Mouse (Mus musculus) kidney, embryonic 16.5 days (tissue): ENCODE data around the gene Thoc7. TPM values are rescaled to one million over a fixed set of nuclear protein-coding genes. Genes with fewer than 3 reads are reported as not detected.
A peak's percentile ranks its signal among the peaks of the same experiment; 100 is the strongest.

Experiments used
- ATAC-seq: fragments of 200-750 bp; cut with Nextera tagmentation; 2 replicates; pipeline ENCODE4 v1.8.0; 2017; ENCODE audit warnings: moderate TSS enrichment; ENCODE audit not compliant: low FRiP score, low TSS enrichment
- H3K27ac ChIP-seq: fragments of 300-500 bp; sonication (generic); 2 replicates; pipeline ENCODE4 v1.5.1; 2014; ENCODE audit warnings: low read length
- H3K27me3 ChIP-seq: fragments of 300-500 bp; sonication (generic); 2 replicates; pipeline ENCODE4 v1.6.1; 2014; ENCODE audit warnings: low read length, control low read depth, mixed read lengths; ENCODE audit not compliant: insufficient read depth
- H3K36me3 ChIP-seq: fragments of 300-500 bp; sonication (generic); 2 replicates; pipeline ENCODE4 v1.6.1; 2014; ENCODE audit warnings: low read length, control low read depth, mixed read lengths; ENCODE audit not compliant: insufficient read depth
- H3K4me1 ChIP-seq: fragments of 300-500 bp; sonication (generic); 2 replicates; pipeline ENCODE4 v1.6.1; 2014; ENCODE audit warnings: low read length, control low read depth, mixed read lengths; ENCODE audit not compliant: insufficient read depth
- H3K4me2 ChIP-seq: fragments of 300-500 bp; sonication (generic); replicated peaks from 2 replicates; pipeline ENCODE4 v1.6.1; 2014; ENCODE audit warnings: low read depth, low read length
- H3K4me3 ChIP-seq: fragments of 300-500 bp; sonication (generic); 2 replicates; pipeline ENCODE4 v1.5.1; 2014; ENCODE audit warnings: mild to moderate bottlenecking, low read length
- H3K9ac ChIP-seq: fragments of 300-500 bp; sonication (generic); replicated peaks from 2 replicates; pipeline ENCODE4 v1.6.1; 2014; ENCODE audit warnings: low read length
- H3K9me3 ChIP-seq: fragments of 300-500 bp; sonication (generic); 2 replicates; pipeline ENCODE4 v1.6.1; 2016; ENCODE audit warnings: low read length, control low read depth
- WGBS: fragments of 180-500 bp; shearing (Covaris S2); extraction: QIAGEN DNeasy Blood & Tissue Kit; methylation state at CpG from one replicate; pipeline ENCODE4 v1.1.7; 2014; 5-methylcytosine and 5-hydroxymethylcytosine counted together
- polyA plus RNA-seq: library from polyadenylated mRNA; unstranded; fragments of >200 nt; fragmentation: Nextera tagmentation; extraction: Ambion mirVana; gene quantifications from 2 replicates; pipeline ENCODE4 v1.2.1, GENCODE M21; 2015

Gene Thoc7
- polyA plus RNA-seq, 1 experiment from 2014 or later, result 155 TPM

GRCm38 (mm10) chr14:13948345-13948744 is 13.3 kb downstream of the Thoc7 start:
- Histone ChIP-seq H3K4me2 (no peak overlapping the region), H3K36me3 (peaks cover 40% of the 10 kb centered on the region), H3K9ac (no peak overlapping the region), H3K4me3 (no peak overlapping the region), H3K27me3 (no peaks in the 10 kb centered on the region), H3K27ac (no peak overlapping the region), H3K9me3 (no peaks in the 10 kb centered on the region; the same call in 1 of the 2 replicates), H3K4me1 (no peaks in the 10 kb centered on the region)
- no peak for ATAC-seq
- WGBS, result 94% methylated on average over 7 of the region's 7 CpGs

DNA sequence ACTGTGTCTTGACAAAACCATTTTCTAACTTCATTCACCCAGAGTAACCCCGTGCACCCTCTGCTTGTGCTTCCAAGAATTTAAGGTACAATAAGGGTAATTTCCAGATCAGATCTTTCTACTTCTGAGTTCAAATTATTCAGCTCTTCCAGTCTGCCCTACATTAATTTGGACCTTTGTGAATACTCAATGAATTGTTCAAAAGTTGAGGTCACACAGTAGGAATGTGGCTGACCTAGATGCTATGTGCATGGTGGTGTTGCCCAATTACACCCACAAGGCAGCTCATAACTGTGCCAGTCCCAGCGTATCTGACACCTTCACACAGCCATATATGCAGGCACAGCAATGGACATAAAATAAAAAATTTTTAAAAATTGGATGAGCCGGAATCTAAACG is 17.0 kb downstream of the Thoc7 start:
- Histone ChIP-seq H3K9me3 (no peaks in the 10 kb centered on the region; the same call in 1 of the 2 replicates), H3K4me2 (no peak overlapping the region), H3K36me3 (peaks cover 21% of the 10 kb centered on the region), H3K9ac (no peak overlapping the region), H3K27ac (no peak overlapping the region), H3K27me3 (no peaks in the 10 kb centered on the region), H3K4me3 (no peak overlapping the region), H3K4me1 (no peaks in the 10 kb centered on the region)
- no peak for ATAC-seq
- 96% methylated on average over 4 of the region's 4 CpGs for WGBS

DNA sequence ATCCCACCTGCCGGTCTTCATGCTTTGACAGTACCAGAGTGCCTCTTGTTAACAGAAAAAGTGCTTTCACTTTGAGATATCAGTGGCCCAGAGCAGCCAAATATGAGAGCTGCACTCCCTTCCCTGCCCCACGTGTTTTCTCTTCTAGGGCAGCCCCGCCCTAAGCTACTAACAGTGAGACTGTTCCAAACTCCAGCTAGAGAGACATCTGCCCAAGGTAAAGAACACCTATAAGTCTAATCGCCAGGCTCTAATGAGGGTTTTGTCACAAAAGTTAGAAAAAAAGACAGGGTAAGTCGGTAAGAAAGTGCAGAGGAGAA is 27.6 kb downstream of the Thoc7 start:
- H3K9ac ChIP-seq, result no peak overlapping the region
- H3K27ac ChIP-seq, result no peak overlapping the region
- H3K4me3 ChIP-seq, result 0 out of 2 replicates have a peak overlapping the region, but pooled peaks have one; percentile 38
- WGBS, result 50% methylated on average over 5 of the region's 5 CpGs
- H3K27me3 ChIP-seq, result no peaks in the 10 kb centered on the region
- no peaks in the 10 kb centered on the region for H3K4me1 ChIP-seq
- H3K36me3 ChIP-seq, result no peaks in the 10 kb centered on the region
- peaks cover 10% of the 10 kb centered on the region for H3K9me3 ChIP-seq
- peak overlapping the region; percentile 62; the same call in 1 of the 2 replicates for H3K4me2 ChIP-seq
- 0 out of 2 replicates have a peak, but pooled peaks have one; percentile 51 for ATAC-seq

DNA sequence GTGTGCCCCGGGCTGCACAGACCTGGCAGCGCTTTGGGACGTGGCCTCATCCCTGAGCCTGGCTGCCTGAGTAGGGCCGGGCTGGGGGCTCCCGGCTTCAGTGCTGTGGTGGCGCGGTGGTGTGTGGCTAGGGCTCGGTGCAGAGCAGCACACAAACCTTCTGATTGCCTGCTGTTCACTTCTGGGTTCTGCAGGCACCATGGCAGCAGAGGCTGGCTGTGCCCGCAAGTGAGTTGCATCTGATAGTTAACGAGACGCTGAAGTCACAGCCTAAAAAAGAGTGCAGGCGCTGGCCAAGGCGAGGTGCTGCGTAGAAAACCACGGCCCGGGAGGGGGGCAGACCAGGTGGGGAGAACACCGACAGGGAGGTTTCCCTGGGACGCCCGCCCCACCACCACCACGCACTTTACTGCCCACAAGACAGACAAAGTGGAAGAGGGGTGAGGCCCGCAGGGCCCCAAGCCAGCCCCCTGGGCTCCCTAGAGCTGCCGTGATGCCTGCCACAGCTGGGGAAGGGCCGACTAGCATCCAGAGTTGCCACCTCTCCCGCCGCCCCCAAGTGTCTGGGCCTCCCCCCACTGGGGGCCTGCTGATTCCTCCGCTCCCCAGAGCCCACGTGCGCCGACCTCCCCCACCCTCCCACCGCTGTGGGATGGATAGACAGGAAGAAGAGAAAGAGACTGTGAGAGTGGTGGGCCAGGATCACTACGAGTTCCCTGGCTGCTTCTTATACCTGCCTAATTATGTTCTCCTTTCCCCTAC is 28.2 kb downstream of the Thoc7 start:
- peak overlapping the region; percentile 38 for H3K4me3 ChIP-seq
- no peaks in the 10 kb centered on the region for H3K4me1 ChIP-seq
- H3K27me3 ChIP-seq, result no peaks in the 10 kb centered on the region
- H3K27ac ChIP-seq, result no peak overlapping the region
- 31% methylated on average over 31 of the region's 31 CpGs for WGBS
- no peaks in the 10 kb centered on the region for H3K36me3 ChIP-seq
- peaks cover 10% of the 10 kb centered on the region for H3K9me3 ChIP-seq
- H3K4me2 ChIP-seq, result peak overlapping the region; percentile 62
- H3K9ac ChIP-seq, result peak overlapping the region; percentile 47
- peak; percentile 73 for ATAC-seq

DNA sequence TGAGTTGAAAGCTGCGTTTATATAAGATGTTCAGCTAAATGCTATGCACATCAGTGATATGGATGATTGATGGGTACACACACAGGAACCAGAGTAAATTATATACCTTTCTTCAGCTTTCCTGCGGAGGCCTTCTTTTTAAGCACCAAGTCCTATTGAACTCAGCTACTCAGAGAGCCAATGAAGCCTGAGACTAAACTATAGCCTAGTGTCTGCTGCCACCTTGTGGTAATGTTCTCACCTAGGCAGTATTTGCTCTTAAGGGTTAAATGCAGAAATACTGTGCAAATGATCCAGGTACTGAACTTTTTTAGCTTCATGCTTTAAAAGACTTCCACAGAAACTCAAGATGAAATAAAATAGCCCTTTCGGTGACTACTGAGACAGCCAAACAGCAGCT is 44.0 kb downstream of the Thoc7 start:
- H3K36me3 ChIP-seq, result no peaks in the 10 kb centered on the region
- no peaks in the 10 kb centered on the region for H3K27me3 ChIP-seq
- 32% methylated on average over 3 of the region's 3 CpGs for WGBS
- H3K4me3 ChIP-seq, result no peak overlapping the region
- no peaks in the 10 kb centered on the region for H3K4me1 ChIP-seq
- peak; percentile 84; the same call in 1 of the 2 replicates for ATAC-seq
- H3K9me3 ChIP-seq, result no peaks in the 10 kb centered on the region
- no peak overlapping the region for H3K9ac ChIP-seq
- H3K27ac ChIP-seq, result no peak overlapping the region
- H3K4me2 ChIP-seq, result no peak overlapping the region

- Histone ChIP-seq H3K4me1 (no peaks in the 10 kb centered on the region), H3K27ac (no peak overlapping the region), H3K4me2 (no peak overlapping the region), H3K9ac (no peak overlapping the region), H3K4me3 (no peak overlapping the region), H3K9me3 (no peaks in the 10 kb centered on the region), H3K27me3 (no peaks in the 10 kb centered on the region), H3K36me3 (no peaks in the 10 kb centered on the region)
- ATAC-seq, result no peak
- 88% methylated on average over 10 of the region's 10 CpGs for WGBS
These were observed 44.4 kb downstream of the Thoc7 start for GRCm38 (mm10) chr14:13917208-13917607.

DNA sequence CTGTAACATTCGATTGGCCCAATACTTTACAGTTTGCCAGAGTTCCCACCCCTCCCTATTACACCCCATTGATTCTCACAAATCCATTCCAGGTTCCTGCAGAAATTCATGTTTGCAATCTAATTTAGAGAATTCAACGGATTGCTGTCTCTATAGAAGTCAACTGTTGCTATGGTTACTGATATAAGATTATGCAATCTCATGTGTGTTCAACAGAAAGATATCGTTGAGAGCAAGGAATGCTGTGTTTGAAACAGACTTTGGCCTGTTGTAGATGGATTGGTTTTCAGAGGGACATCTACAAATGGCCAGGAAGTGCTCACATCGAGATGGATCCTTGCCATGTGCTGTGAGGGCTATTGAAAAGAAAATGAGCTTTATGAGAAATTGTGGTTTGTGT is 46.4 kb downstream of the Thoc7 start:
- Histone ChIP-seq H3K4me2 (no peak overlapping the region), H3K36me3 (no peaks in the 10 kb centered on the region), H3K27me3 (no peaks in the 10 kb centered on the region), H3K9ac (no peak overlapping the region), H3K4me1 (no peaks in the 10 kb centered on the region), H3K27ac (no peak overlapping the region), H3K4me3 (no peak overlapping the region), H3K9me3 (no peaks in the 10 kb centered on the region)
- 86% methylated on average over 4 of the region's 4 CpGs for WGBS
- ATAC-seq, result no peak

DNA sequence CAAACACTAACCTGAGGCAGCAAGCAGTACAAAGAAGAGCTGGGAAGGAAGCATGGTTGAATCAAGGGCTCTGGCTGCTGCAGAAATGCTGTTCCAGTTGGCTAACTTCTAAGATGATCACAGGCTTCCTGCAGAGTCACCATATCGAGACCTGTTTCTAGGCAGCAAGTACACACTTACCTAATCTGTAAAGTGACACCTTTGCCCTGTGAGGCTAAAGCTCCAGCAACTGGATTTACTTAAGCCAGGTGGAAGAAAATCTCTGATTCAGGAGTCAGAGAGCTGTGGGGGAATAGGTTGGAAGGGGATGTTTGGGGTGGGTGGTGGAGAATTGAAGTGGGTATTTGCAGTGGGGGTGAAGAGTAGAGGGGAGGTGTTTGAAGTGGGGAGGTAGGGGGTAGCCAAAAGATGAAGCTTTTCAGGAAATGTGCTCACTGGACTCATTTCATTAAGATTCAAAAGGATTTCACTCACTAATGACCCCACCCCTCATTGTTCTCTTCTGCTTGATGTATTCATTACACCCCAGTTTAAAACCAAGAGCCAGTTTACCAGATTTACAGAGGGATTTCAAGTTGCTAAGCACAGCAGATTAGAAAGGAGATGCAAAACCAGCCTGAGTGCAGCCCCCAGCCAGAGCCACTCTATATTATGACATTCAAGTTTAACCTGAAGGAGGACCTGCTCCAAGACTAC is 47.1 kb downstream of the Thoc7 start, which contains the start of gene Gm281:
Gene Gm281 (minus strand): TSS at position 92 of the 696 bp plus-strand sequence.
- no peak within 1 kb of the TSS for H3K4me3 ChIP-seq
- no peak within 1 kb of the TSS for H3K27ac ChIP-seq
- no peak within 1 kb of the TSS for H3K9ac ChIP-seq
- 16% methylated on average over 1 of the region's 1 CpGs for WGBS
- H3K36me3 ChIP-seq, result no peaks in the 10 kb centered on the region
- H3K27me3 ChIP-seq, result no peaks in the 10 kb centered on the region
- no peaks in the 10 kb centered on the region for H3K9me3 ChIP-seq
- H3K4me2 ChIP-seq, result no peak within 1 kb of the TSS
- no peaks in the 10 kb centered on the region for H3K4me1 ChIP-seq
- no peak for ATAC-seq

DNA sequence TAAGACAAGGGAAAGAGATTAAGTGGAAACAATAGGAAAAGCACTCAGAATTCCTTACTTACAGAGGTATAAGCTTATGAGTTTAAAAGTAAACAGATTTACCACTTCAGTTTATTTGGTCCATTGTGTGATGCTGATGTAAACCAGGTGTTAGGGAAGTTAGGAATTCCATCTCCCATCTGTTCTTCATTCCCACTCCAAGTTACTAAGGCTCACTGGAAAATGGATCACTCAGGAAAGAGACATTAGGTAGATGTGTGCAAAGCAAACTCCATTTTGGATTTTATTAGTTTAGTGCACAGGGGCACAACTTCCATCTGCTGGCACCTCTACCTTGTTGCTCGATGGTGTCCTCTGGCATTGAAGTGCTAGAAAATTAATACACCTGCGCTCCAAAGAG is 51.5 kb downstream of the Thoc7 start:
- no peak overlapping the region for H3K4me3 ChIP-seq
- 96% methylated on average over 2 of the region's 2 CpGs for WGBS
- H3K27me3 ChIP-seq, result no peaks in the 10 kb centered on the region
- H3K9me3 ChIP-seq, result no peaks in the 10 kb centered on the region
- no peak overlapping the region for H3K9ac ChIP-seq
- no peak overlapping the region for H3K4me2 ChIP-seq
- H3K36me3 ChIP-seq, result no peaks in the 10 kb centered on the region
- ATAC-seq, result no peak
- H3K4me1 ChIP-seq, result no peaks in the 10 kb centered on the region
- H3K27ac ChIP-seq, result no peak overlapping the region

DNA sequence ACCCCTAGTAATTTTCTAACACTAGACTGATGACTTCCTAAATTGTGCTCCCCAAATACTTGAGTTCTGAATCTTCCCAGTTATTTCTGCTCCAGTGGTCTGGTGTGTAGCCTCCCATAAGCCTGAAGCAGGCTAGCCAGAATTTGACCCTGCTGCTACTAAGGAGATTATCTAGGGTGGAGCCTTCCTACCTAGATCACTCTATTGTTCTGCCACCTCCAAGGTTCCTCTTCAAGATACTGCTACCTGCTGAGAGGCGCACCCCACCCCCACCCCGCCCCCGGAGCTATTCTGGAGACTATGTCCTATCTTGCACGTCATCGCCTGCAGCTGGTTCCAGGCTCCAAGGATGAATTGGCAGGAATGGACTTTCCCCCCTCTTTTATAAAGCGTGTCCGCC is 54.5 kb downstream of the Thoc7 start:
- H3K4me2 ChIP-seq, result no peak overlapping the region
- H3K9me3 ChIP-seq, result no peaks in the 10 kb centered on the region
- no peaks in the 10 kb centered on the region for H3K27me3 ChIP-seq
- H3K9ac ChIP-seq, result no peak overlapping the region
- no peaks in the 10 kb centered on the region for H3K4me1 ChIP-seq
- H3K27ac ChIP-seq, result no peak overlapping the region
- ATAC-seq, result no peak
- H3K4me3 ChIP-seq, result no peak overlapping the region
- 93% methylated on average over 7 of the region's 7 CpGs for WGBS
- no peaks in the 10 kb centered on the region for H3K36me3 ChIP-seq
